Mouse (Mus musculus): Measurements from ENCODE around the gene Fbln5. TPM values are rescaled to one million over a fixed set of nuclear protein-coding genes. Genes with fewer than 3 reads are reported as not detected.
A peak's percentile ranks its signal among the peaks of the same experiment; 100 is the strongest.

The Fbln5 gene
- 10 to 100 TPM; 37.6 to 66.7 (median 58.3) TPM for total RNA-seq (2022)

DNA sequence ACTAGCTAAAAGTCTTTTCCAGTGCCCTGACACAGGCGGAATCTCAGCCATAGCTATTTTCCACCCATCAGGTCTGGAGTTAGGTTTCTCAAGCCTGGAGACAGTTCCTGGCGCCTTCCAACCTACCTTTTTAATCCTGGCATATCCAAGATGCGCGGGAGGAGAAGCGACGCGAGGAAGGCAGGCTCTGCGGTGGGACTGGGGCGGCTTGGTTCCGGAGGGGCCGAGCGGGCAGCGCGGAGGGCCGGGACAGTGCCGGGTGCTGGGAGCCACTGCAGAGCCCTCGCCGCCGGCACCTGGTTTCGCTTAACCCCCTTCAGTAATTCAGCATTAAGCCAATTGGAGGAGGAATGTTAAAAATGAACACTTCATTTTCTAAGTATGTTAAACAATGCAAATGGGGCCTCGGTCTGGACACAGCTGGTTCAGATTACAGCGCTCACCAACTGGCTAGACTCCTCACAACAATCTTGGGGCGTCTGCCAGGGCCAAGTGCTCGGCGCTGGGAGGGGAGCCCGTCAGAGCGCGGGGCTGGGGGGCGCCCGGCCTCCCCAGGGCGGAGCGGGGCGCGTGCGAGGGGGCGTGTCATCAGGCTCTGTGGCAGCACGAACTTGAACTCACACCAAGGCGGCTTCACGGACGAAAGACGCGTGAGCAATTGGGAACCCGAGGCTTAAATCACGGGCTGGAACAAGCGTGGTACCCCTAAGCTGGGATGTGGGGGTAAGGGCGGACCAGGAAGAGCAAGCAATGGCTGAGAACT is at the start of gene Fbln5:
Gene Fbln5 (minus strand): TSS at position 448 of the 763 bp plus-strand sequence.
- no peak for DNase-seq

DNA sequence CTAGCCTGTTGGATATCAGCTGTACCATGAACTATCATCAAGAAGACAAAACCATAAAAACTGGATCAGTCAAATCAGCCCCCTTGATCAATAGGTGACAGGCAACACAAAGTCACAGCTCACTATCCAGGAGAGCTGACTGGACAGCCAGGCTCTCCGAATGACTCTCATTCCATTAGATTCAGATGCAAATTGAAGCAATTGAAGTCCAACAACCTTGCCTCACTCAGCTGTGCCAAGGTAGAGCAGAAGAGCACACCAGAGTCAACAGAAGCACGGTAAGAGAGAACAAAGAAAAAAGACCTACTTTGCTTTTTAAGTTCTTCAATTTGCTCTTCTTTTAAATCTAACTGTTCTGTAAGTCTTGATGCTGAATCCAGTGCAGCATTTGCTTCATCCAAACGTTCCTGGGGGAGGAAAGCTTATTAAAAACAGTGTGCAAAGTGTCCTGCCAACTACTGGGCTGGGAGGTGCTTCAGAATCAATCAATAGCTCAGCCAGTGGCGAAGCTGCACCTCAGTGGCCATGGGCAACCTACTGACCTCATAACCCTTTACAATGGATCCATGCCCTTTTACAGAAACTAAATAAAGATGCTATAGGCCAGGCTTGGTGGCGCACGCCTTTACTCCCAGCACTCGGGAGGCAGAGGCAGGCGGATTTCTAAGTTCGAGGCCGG is 43.6 kb upstream of the Fbln5 start:
- DNase-seq: no peak

DNA sequence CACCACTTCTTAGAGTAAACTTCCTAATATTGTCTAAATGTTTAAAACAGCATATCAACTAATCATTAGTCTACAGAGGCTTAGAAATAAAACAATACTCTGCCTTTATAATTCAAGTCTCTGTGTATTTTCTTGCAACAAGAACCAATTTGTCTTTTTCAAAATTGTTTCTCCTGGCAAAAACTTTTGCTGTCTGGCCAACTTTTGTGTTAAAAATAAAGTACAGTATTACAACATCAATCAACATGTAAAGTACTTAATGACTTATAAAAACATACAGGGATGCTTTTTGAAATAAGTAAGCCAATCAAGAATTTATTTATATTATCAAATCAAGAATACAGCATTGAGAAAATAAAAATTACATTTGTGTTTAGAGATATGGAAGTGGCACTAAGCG is 41.4 kb upstream of the Fbln5 start:
- no peak for DNase-seq

DNA sequence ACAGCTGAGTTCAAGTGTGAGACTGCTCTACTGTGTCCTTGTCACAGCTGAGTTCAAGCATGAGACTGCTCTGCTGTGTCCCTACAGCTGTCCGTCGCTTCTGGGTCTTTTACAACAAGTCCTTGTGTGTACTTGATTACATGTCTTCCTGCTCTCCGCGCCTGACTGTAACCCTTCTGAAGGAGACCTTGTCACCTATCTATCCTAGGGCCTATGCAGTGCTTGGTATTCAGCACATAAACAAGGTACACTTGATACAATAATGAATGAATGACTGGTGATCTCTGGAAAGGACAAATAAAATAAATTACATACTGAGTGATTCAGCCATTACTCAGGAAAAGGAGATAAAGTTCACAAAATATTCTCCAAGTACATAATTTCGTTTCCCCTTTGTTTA is 39.2 kb upstream of the Fbln5 start:
- DNase-seq: peak; percentile 19

DNA sequence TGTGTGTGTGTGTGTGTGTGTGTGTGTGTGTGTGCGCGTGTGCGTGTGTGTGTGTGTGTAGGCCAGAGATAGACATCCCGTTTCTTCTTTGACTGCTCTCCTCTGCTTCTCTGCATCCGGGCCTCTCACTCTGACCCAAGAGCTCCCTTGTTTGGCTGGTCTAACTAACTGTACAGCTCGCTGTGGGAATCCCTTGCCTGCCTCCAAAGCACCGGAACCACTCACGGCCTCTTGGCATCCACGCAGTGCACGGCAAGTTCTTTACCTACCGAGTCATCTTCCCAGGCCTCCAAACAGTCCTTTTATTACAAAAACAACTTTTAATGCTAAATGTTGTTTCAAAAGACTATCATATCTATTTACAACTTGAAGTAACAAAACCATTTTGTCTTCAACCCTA is 35.5 kb upstream of the Fbln5 start:
- no peak for DNase-seq

DNA sequence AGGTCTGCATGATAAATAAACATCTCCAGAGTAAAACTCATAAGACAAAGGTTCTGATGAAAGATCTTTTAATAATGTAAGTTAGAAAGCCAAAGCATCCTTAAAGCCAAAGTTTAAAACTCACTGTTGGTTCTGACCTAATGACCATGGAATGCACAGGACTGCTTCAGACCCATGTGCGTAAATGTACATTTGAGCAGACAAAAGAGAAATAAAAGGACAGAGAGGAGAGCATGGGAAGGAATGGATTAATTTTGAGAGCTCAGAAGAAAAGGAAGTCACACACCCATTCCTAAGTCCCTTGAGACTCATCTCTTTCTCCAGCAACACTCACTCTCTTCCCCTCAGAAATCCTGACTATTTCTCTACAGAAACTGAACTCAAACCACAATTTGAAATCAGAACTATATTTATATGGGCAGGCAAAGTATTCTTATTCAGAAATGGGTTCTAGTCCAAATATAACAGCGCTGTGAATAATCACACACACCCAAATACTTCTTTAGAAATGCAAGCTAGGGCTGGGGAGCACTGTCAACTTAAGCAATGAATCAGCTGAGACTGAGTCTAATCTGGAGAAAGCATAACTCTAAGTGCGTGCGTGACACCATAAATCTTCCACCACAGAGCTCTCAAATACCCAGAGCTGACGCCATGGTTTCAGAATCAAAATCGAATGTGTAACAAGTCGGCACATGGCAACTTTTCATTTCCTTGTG is 33.1 kb upstream of the Fbln5 start:
- DNase-seq: no peak

DNA sequence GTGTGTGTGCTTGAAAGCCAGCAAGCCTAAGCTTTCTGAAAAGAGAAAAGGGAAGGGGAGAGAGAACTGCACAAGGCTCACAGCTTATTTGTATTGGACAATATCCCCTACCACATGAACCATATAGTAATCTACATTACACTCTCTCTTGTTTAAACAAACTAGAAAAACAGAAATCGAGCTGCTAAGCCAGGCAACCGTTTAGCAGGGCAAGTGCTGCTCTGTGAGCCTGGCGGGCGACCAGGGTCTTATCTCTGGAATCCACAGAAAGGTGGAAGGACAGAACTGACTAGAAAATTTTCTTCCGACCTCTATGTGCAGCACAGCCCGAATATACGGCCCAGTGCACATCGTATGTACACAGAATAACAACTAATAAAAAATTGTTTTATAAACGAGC is 32.5 kb upstream of the Fbln5 start:
- DNase-seq: no peak

DNA sequence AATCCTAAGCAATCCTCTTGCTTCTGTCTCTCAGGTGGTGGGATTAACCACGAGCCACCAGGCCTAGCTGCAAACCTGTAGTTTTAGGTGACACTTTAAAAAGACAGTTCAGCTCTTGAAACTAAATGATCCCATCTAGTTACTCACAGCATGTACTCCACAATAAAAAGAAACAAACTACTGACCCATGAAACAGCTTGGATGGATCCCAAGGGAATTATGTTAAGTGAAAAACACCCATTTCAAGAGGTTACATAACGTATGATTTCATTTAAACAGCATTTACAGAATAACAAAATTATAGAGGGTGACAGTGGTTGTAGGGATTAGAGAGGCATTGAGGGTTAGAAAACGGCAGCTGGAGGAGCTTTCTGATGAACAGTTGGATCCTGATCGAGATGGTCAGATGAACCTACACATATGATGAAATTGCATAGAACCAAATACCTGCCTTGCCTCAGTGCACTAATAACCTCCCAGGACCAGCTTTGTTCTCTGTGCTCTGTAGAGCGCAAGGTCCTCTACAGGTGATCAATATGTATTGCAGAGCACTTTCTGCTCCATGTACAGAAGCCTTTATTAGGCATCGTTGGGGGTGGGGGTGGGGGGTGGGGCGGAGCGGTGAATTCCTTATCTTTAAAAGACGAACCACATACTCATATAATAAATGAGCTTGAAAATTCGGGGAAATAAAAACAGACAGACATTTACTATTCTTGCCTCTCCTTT is 17.9 kb upstream of the Fbln5 start:
- no peak for DNase-seq

DNA sequence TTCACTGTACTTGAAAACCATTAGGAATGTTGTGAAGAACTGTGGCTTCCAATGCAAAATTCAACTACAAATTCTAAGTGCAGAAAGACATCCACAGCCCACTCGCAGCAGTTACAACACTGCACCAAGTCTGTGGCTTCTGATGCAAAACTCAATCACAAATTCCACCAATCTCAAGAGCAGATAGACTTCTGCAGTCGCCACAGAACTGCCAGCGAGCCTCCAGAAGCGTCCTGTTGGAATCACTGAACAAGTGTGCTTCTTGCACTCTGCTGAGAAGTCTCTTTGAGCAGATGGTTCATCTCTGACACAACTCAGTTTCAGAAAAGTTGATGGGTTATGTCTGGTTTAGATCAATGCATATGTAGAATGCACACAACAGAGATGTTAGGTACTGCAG is 15.9 kb upstream of the Fbln5 start:
- no peak for DNase-seq

DNA sequence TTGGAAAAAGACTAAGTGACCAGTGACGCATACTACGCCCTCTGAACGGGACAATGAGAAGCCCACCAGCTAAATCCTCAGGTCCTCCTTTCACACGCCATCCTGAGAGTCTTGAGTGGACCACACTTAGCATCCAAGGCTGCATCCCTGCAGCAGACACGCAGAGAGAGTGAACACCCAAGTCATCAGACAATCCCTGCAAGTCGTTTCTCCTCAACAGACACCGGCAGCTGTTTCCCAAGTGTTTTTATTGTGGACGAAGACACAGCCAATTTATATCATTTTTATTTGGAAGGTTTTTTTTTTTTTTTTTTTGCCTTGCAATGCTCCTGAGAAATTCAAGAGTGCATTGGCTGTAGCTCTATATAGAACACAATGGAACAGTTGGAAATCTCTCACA is 14.9 kb upstream of the Fbln5 start:
- DNase-seq: no peak

DNA sequence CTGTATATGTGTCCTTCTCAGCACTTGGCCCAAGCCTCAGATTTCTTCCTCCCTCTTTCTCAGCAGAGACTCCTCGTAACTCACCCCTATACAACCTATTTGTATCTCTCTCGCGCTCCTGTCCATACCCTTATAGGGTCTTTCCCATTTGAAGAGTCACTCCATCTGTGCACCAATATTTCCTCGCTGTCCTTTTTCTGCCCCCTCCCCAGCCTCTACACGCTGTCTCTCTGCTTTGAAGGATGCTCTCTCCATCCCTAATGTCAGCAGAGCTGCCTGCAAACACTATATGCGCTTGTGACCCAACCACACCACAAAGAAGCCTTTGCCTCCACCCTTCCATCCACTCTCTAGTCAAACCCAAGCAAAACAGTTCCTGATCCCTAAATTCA is 14.3 kb upstream of the Fbln5 start:
- no peak for DNase-seq

DNA sequence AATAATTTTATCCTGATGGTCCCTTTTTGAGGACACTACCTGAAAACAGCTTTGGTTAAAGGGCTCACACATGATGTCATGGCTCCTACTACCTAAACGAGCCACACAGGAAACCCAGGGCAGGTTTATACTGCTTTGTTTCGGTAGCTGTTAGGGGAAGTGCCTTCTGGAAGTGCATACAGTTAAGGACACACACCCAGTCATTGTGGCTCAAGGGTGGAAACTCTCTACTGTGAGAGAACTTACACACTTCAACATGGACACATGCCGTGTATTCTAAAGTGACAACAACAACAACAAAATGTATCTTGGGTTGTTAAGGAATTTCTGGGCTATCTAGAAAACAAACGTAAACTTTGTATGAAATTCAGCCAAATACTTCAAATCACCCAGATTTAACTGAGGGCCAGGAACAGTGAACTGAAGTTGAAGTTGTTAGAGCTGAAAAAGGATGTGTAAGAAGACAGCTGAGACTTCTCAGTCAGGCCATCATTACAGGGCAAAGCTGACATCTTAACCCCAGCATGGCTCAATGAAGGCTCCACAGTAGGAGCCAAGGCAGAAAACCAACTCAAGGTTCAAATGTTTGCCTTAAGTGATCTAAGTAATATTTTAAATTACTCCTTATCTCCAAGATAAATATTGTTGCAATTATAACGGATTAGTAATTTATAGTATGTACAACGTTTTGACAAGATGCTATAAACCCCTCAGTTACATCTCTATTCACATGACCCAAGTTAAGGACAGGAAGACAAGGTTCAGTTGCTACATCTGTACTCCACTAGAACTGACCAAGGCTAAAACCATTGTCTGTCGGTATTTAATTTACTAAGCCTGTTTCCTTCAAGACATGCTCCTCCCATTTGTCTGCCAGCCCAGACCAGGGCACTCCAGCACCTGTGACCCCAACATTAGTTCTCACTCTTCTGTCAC is 13.6 kb upstream of the Fbln5 start:
- DNase-seq: no peak

DNA sequence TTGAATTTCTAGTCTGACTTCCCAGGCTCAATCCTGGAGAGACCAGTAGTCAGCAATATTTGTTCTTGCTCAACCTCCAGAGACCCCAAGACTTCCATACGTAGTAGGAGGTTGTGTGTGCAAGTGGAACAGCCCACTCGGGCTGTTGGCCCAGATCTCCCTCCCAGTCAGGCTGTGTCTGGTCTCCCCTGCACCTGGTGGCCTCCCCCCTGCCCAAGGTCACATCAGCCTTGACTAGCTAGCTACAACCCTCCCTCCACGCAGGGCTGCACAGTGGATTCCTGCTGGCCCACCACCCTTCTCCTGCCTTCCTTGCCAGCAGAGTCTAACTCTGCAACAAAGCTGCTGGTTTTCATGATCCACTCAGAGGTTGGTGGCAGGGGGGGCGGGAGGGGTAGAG is 12.4 kb upstream of the Fbln5 start:
- DNase-seq: no peak

DNA sequence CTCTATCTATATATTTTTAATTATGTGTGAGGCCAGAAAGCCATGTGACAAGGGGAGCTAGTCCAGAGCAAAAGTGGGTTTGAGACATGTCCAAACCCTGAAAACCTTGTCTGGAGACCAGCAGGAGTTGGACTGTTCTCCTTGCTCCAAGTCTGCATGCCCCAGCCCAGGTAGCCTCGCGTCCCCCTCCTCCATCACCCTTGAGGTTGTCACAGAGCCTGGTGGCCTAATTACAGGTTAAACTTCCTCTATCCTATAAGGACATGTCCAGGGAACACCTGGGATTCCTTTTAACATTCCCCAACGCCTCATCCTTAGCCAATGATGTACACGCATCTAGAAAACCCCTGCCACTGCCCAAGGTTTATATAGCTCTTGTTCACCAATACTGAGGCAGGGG is 4.3 kb upstream of the Fbln5 start:
- DNase-seq: no peak

DNA sequence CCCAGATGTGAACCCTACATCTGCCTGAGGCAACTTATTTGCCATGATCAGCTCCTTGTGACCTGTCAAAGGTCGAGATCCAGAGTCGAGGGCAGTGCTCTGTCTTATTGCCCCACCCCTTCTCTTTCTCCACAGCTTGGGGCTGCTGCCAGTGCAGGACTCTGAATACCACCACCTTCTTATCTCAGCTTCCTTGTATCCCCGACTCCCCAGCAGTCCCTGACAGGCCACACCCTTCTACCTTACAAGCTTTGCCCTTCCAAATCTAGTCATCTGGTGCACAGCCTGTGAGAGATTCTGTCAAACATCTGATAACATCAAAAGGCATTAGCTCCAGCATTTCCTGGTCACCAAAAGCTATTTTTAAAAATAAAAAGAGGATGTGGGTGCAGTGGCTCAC is 2.7 kb upstream of the Fbln5 start:
- DNase-seq: no peak

DNA sequence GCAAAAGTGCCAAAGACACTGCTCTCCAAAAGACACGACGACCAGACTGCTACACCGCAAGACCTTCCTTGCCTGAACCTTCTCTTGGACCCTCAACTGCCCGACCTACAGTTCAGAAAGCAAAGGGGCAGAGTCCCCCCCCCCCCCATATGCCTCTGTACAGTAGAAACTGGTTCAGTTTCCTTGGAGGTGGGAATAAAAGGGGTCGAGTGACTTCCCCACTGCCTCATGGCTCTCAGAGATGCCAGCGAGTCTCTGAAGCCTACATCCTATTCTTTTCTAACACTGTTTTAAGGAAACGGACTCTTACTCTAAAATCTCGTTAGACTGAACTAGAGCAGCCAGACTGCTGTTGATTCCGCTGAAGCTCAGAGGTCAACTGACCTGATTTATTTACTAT is 715 bp upstream of the Fbln5 start:
- DNase-seq: no peak

DNA sequence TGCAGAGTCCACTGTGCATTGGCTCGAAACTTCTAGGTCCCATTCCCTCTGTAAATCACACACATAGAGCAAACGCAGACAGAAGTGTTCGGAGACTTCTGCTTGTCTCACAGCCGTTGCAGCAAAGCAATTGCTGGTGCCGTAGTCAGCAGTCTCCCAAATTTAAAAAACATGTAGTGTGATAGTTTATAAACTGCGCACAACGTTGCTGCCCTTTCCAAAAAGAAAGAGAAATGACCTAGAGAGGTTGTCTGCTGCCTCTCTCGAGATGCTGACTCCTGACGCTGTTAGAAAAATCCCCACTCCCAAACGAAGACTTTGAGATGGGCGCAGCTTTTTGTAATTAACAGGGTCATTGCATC is 628 bp downstream of the Fbln5 start:
- no peak for DNase-seq

DNA sequence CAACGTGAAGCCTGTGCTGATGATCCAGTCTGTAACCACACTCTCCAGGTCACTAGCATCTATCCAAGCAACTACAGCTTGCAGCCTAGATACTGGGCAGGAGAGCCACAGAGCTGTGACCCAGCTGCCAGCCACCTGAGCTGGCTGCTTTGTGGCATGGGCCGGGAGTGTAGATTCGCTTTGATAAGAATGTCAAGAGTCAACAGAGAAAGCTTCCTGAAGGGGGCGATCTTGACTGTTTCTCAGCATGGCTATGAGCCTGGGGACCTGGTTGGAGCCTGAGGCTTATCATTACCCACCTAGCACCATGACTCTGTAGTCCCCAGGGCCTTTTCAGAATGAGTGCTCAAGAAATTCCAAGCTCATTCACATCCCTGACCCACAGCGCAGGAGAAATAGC is 2.0 kb downstream of the Fbln5 start:
- no peak for DNase-seq

DNA sequence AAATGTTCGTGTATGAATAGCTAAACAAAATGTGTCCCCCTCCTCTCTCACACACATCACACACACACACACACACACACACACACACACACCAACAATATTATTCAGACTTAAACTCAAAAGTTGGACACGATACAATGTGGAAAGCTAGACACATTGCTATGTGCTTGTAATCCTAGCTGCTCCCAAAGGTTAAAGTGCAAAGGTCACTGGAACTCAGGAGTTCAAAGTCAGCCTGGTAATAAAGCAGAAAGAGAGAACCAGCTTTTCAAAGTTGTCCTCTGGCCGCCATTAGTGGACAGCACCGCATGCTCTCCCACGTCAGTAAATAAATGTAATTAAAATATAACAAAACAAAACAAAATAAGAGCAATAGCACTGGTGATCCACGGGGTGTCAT is 3.1 kb downstream of the Fbln5 start:
- DNase-seq: no peak

DNA sequence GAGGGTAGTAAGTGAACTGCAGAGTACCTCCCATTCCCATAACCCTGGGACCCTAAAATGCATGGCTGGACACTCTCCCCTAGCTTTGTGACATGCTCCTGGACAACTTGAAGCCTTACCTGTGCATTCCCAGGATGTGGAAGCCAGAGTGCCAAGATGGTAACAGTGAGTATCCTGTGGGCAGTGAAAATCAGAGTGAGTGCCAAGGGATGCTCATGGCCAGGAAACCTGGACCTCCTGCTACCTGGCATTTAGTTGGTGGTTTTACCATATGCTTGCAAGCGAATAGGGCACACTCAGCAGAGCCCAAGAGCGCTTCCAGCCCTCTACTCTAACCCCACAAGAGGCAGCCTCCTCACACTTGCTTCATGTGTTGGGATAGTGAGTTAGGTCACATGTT is 4.4 kb downstream of the Fbln5 start:
- DNase-seq: no peak

DNA sequence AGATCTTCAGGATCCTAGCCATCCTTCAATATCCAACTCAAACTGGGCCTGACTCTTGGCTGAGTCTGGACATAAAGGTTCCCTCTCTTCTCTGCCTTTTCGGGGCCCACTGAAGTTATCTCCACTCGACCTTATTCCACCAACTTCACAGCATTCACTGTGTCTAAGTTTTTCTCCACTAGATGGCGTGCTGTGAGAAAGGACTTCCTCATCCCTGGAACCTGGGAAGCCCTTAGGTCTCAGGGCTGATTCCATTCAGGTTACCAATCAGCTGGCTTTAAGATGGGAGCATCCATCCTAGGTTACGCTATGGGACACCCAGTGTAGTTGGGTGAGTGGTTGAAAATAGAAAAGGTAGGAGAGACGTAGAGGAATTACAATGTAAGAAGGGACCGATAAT is 7.7 kb downstream of the Fbln5 start:
- DNase-seq: no peak

DNA sequence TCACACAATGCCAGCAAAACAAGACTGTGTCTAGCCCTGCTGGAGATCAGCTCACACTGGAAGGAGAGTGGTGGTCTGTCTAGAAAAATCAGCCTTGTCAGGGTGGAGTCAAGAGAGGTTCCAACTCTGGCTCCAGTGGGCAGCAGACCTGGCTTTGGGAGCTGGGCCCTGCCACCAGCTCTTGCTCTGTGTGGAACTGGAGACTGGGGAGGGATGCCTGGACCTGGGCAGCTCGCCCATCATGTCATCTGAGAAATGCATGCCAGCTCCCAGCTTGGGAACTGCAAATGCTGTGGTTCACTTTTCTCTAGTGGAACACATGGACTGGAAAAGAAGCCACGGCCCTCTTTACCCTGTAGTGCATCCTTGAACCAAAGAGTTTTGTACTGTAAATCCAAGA is 8.3 kb downstream of the Fbln5 start:
- no peak for DNase-seq

All from adrenal gland, adult 8-10 months (tissue).